Mouse (Mus musculus): Measurements from ENCODE around the gene Tmem236. TPM values are rescaled to one million over a fixed set of nuclear protein-coding genes. Genes with fewer than 3 reads are reported as not detected.

The Tmem236 gene
- not detected for polyA plus RNA-seq (2017; shearing (Covaris generic))

GRCm38 (mm10) chr2:14174334-14174733, at the start of gene Tmem236:
TSS of gene Tmem236 (plus strand) at chr2:14174523.

GRCm38 (mm10) chr2:14229149-14229548, 54.8 kb downstream of the Tmem236 start, which contains the start of gene Mrc1:
TSS of gene Mrc1 (plus strand) at chr2:14229392.

Other genes starting within 250 kb of the Tmem236 start
- not detected for gene Hacd1, start 118.4 kb upstream of the Tmem236 start, polyA plus RNA-seq (2017; shearing (Covaris generic))
- gene Stam, start 100.4 kb upstream of the Tmem236 start, polyA plus RNA-seq (2017; shearing (Covaris generic)) = 38.4 TPM
- gene Mrc1, start 54.9 kb downstream of the Tmem236 start, polyA plus RNA-seq (2017; shearing (Covaris generic)) = not detected
- not detected for gene Slc39a12, start 213.8 kb downstream of the Tmem236 start, polyA plus RNA-seq (2017; shearing (Covaris generic))

Data from naive thymus-derived CD4-positive, alpha-beta T cell, adult 5 months (primary cell).